Mouse (Mus musculus) layer of hippocampus, postnatal 14 days (tissue): ENCODE measurements at regions not wholly inside any gene's neighbourhood (a gene's known extent, or its start where the extent isn't known, plus 50 kb on each side); places are given as distances from the start of the nearest gene placed in this dataset.

Source experiments
- DNase-seq, 2 experiments: peaks; one replicate each; pipeline ENCODE4 v3.0.0; 2021 to 2022; ENCODE audit warnings: low spot score in 2 of 2, mixed read lengths in 1 of 2

DNA sequence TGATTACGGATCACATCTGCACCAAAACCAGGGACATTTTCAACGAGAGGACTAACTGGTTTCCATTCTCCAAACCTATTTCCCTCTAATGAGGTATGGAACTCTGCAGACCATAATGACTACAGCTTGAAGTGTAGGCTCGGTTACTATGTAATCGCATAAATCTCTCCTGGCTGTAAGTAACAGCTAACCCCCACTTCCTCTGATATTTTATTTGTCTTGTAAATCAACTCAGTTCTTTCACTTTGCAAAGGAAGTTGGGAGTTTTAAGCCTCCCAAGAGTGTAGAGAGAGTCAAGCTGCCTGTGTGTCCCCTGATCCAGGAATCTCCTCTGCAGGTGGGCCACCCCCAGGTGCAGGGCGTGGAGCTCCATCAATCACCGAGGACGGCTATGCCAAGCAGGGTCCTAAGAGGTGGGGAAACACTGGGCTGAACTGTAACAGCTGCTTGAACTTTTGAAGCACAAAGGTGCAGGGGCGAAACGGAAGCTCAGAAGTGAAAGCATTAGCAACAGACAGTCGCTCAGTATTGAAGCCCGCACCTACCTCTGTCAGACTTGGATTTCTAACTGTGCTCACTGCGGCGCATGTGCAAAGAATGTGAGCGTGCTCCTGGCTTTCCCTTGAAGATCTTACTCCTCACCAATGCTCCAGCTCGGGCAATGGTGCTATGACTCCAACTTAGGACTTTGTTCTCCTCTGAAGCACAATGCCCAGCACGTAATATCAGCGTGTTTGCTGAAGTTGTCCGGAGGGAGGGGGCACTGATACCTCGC lies 140.1 kb upstream of the Map3k7 start:
- DNase-seq = no peak

DNA sequence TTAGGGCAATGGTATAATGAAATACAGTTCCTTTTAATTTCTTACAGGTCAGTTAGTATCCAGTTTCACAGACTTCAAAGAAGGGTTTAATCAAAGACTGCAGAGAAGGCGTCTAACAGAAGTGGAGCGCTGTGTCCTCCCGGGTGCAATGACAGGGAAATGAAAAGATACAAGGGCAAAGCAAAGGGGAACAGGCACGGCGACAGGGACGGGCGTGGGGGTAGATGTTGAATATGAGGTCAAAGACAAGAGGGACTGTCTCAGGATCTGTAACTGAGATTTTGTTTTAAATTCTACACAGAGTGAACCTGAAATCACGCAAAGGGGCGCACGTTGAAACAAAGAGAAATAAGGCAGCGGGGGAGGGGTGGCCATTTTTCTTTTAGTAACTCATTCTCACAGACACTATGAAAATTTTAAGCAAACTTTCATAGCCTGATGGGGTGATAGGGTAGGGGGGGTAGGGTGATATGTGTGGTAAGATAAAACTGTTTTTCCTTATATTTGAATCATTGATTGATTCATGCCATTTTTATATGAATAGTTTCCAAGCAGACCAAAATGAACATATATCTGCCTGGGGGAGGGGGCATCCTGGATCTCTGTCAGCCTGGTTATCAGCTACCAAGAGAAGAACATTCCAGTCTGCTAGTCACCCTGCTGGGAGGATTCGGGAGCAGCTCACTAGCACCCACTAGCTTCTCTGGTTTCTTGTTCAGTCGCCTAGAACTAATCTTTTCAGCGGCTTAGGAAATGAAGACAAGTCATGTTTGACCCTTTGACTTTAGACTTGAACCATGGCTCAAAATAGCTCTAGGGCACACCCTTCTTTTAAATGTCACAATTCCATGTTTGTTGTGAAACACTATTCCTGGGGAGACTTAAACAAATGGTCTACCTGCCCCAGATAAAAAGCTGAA lies 139.1 kb upstream of the Map3k7 start:
- DNase-seq = no peak

DNA sequence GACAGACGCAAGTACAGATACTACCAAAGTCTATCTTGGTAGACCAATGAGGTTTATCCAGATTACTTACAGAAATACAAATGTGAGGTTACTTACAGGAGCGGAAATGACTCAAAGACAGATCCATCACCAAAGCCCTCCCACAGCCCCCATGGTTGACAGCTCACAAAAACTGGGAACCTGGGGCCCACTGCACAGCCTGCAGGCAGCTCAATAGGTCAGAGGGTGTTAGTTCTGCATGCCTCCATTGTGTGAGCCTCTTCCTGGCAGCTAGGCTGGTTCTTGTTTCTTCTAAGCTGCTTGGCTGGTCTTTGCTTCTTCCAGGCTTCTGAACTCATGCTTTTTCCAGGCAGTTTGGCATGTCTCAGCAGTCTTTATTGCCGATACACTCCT lies 138.5 kb upstream of the Map3k7 start:
- no peak for DNase-seq

DNA sequence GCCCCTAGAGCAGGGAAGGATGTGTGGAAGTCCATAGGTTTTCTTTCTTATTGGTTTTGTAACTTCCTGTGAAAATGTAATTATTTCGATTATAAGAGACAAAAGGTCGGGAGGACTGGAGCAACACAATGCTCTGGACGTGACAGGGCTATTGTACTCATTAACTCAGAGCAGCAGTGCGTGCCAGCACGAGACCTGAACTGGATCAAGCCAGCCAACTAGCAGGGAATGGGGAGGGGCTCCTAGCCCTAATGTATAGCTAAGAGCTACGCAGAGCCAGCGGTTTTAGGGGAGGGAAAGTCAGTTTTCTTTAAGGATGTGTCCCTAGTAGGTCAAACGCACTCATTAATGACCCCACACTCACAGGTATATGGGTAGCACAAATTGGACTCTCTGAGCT lies 137.2 kb upstream of the Map3k7 start:
- DNase-seq = no peak

DNA sequence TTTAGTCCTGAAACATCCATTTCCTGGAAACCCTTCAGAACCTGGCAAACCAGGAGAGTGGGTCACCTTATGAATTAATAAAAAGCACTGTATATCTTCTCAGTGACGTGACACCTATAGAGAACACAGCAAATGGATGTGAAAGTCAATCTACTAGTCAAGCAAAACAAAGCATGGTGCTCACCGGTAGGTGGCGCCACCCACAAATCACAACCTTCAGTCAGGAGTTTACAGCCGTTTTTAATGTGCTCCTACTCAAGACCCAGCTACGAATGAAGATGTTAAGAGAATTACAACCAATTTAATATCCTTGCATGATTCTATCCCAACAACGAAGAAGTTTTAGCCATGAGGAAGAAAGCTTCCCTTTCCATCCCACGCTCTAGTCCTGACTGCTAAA lies 136.6 kb upstream of the Map3k7 start:
- no peak for DNase-seq

DNA sequence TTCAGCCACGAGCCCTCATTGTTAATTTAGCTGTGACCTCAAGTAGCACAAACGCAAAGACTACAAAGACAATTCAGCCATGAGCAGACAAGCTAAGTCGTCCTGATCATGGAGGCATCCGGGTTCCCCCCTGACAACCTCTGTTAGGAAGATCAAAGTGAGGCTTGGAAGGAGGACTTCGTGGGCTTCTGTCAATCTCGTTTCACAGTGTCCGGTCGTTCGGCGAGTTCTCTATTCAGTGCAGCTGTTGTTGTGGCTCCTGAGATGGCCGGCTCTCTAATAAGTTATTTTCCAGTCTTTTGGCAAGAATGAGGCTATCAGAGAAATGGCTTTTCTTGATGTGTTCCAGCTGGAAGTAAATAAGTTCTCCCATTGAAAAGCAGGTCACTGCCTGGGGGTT lies 133.7 kb upstream of the Map3k7 start:
- no peak for DNase-seq

DNA sequence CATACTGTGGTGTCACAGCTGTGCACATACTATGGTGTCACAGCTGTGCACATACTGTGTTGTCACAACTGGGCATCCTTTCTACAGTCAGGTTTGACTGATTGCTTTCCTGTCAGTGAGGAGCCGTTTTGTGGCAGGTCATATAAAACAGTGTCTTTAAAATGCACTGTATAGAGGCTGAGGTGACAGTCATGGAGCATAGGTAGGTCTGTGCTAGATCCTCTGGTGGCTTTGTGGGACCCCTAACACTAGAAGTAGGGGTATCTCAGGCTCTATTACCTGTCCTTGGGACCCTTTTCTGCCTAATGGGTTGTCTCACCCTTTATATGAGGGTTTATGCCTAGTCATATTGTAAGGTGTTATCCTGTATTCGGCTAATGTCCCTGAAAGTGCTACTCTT lies 132.4 kb upstream of the Map3k7 start:
- DNase-seq = no peak

DNA sequence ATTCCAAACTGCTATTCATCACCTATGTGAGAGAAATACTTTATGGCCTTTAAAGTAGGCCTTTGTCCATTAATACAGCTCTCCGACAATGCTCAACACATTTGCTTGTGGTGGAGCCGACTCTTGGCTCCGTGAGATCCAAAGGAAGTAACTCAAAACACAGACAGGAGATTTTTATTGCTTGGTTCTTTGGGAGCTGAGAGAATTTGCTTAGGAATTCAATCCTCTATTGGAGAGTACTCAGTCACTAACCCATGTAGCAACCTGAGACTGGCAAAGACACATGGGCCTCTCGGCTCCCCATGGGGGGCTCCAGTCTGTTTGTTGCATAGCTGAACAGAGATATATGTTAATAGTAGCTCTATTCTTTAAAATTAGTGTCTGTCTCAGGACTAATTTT lies 130.1 kb upstream of the Map3k7 start:
- DNase-seq = no peak

DNA sequence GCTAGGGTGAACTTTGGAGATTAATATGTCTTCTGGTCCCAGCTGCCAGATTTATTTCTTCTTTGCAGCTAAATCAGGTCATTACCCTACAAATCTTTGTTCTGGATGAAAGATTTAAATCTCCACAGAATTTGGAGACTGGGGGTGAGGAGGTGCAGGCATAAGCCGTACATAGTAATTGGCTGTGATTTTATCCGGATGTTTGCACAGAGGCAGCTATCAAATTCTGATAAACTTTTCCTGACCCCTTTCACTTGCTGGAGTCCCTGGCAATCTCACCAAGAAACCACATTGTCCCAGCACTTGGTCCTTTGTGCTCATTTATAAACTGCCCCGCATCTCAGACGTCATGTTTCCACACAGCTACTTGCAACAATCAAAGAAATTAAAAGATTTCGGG lies 128.8 kb upstream of the Map3k7 start:
- no peak for DNase-seq

DNA sequence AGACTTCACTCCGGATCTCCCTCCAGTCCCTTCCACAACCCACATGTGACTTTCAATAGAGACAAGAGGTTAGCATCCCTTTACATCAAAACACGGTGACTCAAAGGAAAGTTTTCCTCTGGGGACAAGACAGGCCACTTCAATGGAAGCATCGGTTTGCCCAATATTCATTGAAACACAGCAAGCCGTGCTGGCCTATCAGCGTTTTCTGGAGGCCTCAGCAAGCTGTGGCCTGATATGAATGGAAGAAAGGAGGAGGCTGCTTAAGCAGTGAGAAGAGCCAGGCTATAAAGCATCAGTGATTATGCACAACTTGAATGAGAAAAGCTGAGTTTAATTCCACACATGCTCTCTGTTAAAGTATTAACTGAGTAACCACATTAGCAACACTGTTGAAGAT lies 125.3 kb upstream of the Map3k7 start:
- DNase-seq = no peak

DNA sequence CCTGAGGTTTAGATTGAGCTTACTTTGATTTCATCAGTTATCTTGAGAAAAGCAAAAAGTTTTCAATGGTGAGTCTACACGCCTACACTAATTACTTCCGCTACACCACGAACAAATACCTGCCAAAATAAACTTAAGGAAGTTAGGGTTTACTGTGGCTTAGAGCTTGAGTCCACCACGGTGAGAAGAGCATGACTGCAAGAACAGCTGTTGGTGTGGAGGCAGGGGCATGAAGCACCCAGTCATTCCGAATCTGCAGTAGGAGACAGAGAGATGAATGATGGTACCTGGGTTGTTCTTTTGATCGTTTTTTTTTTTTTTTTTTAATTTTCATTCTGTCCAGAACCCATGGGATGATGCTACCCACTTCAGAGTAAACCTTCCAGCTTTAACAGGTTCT lies 114.1 kb upstream of the Map3k7 start:
- no peak for DNase-seq

DNA sequence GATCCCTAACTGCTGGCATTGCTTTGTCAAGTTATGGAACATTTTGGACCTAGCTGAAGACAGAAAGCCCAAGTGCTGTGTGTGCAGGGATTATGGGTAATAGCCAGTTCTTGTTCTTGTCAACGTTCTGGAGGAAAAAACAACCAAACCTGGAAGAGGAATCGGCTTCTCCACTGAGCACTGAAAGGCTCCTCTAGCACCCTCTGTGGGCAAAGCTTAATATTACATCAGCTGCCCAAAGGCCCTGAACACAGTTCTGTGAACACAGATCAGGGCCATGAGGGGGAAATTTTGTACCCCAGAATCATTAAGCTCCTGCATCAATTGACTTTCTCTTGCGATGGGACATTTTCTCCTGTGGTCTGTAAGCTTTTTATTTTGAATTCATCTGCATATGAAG lies 112.9 kb upstream of the Map3k7 start:
- DNase-seq = peak in 1 of 2 experiments; percentile 20

DNA sequence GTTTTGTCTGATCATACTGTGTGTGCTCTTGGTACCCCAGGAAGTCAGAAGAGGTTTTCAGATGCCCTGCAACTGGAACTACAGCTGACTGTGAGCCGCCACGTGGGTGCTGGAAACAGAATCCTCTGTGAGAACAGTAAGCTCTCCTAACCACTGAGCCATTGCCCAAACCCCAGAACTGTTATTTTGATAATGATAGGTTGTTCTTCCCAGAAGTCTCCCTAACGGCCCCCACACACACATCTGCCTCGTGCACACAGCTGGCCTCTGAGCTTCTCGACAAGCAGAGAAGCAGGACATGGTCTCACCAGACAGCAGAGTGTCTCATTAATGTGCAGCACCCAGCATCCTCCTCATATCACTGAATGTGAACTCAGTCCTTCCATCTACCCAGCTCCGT lies 110.0 kb upstream of the Map3k7 start:
- DNase-seq = no peak

DNA sequence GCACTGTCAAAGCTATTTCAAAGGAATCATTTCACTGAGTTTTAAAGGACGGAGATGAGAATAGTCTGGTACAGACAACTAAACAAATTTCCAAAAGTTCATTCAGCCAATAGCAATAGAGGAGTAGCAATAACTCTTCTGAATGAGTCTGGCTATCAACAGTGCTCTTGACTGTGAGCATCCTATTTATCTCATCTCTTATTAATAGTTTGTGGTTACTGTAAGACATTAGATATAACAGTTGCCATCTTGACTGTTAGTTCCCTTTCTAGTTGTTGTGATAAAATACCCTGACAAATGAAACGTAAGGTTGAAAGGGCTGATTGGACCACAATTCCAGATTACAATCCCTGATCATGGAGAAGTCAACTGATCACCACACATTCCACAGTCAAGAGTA lies 103.5 kb upstream of the Map3k7 start:
- no peak for DNase-seq

DNA sequence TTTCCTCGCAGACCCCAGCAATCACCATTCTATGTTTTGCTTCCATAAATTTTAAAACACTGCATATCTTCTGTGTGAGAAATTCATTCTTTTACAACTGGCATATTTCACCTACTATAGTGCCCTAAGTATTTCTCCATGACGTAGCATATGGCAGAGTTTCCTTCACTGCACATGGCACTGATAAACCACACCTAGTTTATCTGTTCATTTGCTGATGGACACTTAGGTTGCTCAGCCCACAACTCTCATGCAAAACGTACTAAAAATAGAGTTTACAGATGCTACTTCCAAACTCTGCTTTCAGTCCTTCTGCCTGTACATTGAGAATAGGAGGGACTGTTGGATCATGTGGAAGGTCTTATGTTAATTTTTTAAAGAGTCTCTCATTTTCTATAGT lies 102.7 kb upstream of the Map3k7 start:
- no peak for DNase-seq

DNA sequence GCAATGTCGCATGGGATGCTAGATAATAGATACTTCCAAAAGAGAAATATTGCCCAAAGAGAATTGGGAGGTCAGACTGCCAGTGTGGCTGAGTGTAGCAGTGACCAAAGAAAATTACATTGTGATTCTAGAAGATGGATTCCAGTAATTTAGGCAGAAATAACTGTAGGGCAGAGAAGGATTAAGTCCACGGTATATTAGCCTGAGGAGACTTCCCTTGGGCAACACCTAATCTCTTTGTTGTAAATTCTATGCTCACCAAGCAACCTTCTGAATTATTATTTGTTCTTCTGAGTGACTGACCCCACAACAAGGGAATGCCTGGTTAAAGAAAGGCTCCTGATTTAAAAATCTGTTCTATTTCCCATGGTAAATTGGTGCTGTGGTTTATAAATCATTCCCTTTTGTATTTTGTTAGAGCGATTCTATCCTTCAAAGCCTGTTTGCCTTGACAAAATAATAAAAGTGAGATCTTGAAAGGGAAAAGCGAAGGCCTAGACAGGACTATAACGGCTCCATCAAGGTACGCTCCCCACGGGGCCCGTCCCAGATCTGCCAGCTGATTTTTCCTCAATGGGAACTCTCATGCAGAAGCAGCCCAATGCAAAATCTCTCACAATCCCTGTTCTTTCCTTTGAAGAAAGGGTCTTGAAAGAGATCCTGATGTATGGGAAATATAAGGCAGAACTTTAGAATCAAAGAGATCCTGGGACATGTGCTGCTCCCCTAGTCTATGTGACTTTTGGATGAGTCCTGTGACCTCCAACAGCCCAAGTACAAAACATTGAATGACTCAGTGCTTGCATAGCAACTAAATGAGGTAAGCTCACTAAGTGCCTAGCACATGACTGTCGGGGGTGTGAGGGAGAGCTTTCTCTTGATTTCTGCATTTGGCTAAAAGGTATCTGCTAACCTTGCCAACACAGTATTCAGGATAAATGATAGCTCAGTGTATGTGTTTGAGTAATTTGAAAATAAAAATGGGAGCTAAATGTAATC lies 90.6 kb upstream of the Map3k7 start:
- no peak for DNase-seq

DNA sequence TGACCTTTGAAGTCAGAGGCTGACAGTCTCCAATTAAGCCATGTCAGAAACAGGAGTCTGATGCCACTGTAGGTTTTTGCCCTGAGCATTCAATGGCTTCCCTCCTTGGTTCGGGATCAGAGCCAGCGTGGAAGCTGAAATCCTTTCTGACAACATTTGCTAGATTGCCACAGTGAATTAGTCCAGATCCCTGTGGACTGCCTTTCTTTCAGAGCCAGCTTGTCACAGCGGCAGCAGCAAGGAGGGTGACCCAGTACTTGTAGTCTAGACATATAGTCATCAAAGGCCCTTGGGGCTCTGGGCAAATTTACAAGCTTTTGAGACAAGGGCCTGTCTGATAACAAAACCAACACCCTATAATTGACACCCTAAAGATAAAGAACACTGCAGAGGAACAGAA lies 86.5 kb upstream of the Map3k7 start:
- no peak for DNase-seq

DNA sequence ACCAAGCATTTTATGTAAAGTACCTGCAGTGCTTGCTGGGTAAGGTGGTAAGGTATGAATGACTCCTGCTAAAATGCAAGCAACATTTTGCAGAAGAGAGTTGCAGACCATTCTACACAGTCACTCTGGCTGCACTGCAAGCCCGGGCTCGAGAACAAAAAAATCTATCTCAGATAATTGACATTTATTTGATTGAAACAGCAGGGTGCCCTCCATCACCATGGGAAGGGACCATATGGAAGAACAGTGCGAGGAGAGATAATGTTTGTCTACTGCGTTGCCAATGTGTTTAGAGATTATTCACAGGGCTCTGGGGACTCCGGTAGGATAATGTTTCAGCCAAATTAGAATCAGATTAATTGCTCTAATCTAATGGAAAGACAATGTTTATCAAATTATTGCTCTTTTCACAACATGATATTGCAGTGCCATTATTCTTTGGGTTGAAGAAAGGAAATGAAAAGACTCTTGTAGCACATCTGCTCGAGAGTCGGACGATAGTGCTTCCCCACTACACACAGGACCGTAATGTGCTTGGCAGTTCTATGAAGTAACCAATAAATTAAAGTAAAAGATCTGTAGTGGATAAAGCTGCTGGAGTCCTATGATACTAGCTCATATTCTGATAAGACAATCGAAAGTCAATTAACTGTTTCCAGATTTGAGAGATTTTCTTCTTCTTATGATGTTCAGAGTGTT lies 85.3 kb upstream of the Map3k7 start:
- DNase-seq = peak in 1 of 2 experiments; percentile 68

DNA sequence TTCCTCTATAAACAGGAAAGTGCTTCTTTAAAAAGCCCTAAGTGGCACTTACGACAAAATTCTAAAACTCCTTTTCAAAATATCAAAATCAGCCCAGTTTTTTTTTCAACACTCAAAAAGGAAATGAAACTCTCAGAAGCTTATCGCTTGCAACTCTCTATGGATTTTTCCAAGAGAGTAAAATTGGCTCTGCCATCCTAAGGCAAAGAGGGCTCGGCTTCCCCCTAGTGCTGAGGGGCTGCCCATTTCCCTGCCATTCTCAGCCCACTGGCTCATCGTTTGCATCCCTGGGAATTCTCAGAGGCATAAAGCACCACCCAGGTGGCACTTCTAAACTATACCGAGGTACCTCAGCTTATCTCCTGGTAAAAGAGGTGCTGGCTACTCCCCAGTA lies 84.7 kb upstream of the Map3k7 start:
- no peak for DNase-seq

DNA sequence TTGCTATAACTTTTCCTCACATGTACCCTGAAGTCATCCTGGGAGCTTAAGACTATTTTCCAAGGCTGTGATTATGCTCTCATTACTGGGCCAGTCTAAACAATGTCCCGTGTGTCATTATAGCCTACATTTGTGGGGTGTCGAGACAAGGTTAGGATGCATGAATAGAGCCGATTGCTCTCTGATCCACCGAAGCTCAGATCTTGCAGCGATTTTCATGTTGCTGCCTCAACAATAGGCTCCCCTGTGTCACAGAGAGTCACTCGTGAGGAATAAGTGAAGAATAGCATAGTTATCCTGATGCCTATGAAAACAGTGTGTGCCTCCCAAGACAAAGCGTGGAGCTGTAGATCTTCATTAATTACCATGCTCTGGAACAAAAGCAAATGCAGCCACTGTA lies 83.7 kb upstream of the Map3k7 start:
- no peak for DNase-seq

DNA sequence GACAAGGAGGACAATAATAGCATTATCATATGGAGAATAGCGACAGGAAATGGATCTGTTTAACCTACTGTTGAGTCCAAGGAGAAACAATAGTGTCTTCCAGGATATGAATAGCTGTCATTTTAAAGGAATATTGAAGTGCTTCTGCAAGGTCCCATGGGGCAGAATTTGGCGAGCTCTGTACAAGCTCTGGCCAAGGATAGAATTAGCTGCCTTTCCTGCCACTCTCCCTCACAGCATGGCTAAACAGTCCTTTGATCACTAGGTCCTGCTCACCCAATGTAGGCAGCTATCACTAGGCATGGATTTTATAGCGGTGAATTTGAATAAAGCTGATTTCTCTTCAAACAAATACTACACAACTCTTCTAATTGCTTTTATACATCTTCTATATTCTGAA lies 74.2 kb upstream of the Map3k7 start:
- DNase-seq = no peak
